Mouse (Mus musculus): Measurements from ENCODE around the gene Clip1. TPM values are rescaled to one million over a fixed set of nuclear protein-coding genes. Genes with fewer than 3 reads are reported as not detected.

Gene Clip1
- polyA plus RNA-seq (2017; shearing (Covaris generic)), result 147 TPM

GRCm38 (mm10) chr5:123684221-123685144, at the start of gene Clip1:
Gene Clip1 (minus strand): TSS chr5:123684618.

GRCm38 (mm10) chr5:123720328-123721311, 36.2 kb upstream of the Clip1 start, which contains the start of gene Zcchc8:
Gene Zcchc8 (minus strand): TSS chr5:123721100.

GRCm38 (mm10) chr5:123572357-123573186, 111.8 kb downstream of the Clip1 start, which contains the start of gene Vps33a:
Gene Vps33a (minus strand): TSS chr5:123573038.

Other genes with a start within 250 kb of the Clip1 start
- not detected for gene Lrrc43, start 195.3 kb downstream of the Clip1 start, polyA plus RNA-seq (2017; shearing (Covaris generic))
- not detected for gene Il31, start 195.1 kb downstream of the Clip1 start, polyA plus RNA-seq (2017; shearing (Covaris generic))
- not detected for gene B3gnt4, start 174.2 kb downstream of the Clip1 start, polyA plus RNA-seq (2017; shearing (Covaris generic))
- 69.4 TPM for gene Diablo, start 160.4 kb downstream of the Clip1 start, polyA plus RNA-seq (2017; shearing (Covaris generic))
- 0.54 TPM for gene Gm49027, start 159.1 kb downstream of the Clip1 start, polyA plus RNA-seq (2017; shearing (Covaris generic))
- 31.6 TPM for gene Vps33a, start 111.6 kb downstream of the Clip1 start, polyA plus RNA-seq (2017; shearing (Covaris generic))
- gene Zcchc8, start 36.5 kb upstream of the Clip1 start, polyA plus RNA-seq (2017; shearing (Covaris generic)), result 65.1 TPM
- 290 TPM for gene Rsrc2, start 64.8 kb upstream of the Clip1 start, polyA plus RNA-seq (2017; shearing (Covaris generic))
- gene Kntc1, start 65.1 kb upstream of the Clip1 start, polyA plus RNA-seq (2017; shearing (Covaris generic)), result 4.0 TPM
- 0.26 TPM for gene Hcar2, start 180.9 kb upstream of the Clip1 start, polyA plus RNA-seq (2017; shearing (Covaris generic))
- gene Hcar1, start 195.4 kb upstream of the Clip1 start, polyA plus RNA-seq (2017; shearing (Covaris generic)), result not detected
- 64.7 TPM for gene Denr, start 222.6 kb upstream of the Clip1 start, polyA plus RNA-seq (2017; shearing (Covaris generic))
- gene Gm43518, start 242.8 kb upstream of the Clip1 start, polyA plus RNA-seq (2017; shearing (Covaris generic)), result 3.1 TPM
- gene Ccdc62, start 246.1 kb upstream of the Clip1 start, polyA plus RNA-seq (2017; shearing (Covaris generic)), result 3.6 TPM

Measured in effector memory CD4-positive, alpha-beta T cell, adult 7 months (primary cell).